Mouse (Mus musculus): ENCODE data around the gene Spaca7.
"Not testable (repeated sequence)": the region's sequence is repeated elsewhere in the genome, so short reads cannot be mapped to it uniquely, and the experiment has no call there.

The Spaca7 gene

DNA sequence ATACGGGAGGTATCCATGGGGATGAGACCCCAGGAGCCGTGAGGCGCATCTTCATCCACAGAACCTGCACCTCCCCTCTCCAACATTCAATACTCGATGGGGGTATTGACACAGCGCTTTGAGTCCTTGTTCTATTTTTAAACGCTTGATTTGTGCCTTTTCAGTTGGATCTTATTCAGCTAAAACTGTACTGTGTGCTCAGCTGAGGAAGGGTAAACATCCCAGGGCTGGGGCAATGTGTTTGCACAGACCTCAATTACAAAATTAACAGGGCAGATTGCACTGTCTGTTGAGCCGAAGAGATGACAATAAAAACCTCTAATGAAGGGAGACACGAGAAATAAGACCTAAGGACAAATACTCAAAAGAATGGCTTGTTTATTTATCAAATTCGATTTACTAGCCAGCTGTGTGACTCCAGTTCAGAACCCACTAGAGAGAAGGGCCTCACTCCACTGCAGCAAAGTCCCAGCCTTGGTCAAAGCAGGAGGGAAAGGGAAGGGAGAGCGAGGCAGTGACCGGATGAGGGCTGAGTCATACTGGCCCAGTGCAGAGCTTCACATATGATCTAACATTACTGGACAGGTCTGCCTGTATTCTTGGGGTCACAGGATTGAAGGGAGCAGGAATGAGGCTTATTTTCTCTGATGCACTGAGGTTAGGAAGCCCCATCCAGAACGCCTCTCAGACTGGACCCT is 37.1 kb downstream of the Spaca7 start:
- DNase-seq (ENCODE audit: low spot score in 2 of 2): no peak

DNA sequence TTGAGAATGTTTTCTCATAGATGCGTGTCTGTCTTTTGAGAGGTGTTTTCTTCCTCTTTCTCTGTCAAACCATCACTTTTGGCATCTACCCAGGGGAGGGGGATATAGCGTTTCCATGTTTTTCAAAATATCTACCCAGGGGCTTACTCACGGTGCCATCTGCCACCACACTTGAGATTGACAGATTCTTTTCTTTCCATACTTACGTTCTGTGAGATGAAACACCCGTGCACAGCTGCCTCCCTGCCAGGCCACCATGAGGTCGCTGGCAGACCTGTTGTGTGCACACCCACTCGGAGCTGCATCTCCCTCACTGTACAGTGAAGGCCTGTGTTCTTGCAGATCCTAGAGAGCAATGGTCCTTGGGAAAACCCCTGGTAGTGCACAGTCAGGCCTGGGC is 40.4 kb downstream of the Spaca7 start:
- DNase-seq (ENCODE audit: low spot score in 2 of 2): no peak

DNA sequence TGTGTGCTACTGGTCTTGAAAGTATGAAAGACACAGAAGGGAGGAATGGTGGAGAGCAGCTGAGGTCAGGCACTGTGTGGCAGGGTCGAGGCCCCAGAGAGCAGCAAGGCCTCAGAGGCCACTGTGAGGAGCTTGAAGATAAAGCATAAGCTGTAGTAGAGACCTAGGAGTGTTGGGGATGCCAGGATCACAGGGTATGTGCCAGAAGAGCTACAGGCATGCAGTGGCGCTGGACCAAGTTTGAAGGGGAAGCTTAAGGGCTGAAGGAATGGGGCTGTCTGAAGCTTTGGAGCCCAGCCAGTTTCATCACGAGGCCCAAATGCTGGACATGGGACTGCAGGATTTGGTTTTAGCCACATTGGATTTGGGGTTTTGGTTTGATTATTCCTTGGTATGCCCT is 44.5 kb downstream of the Spaca7 start:
- not testable (repeated sequence) for DNase-seq (ENCODE audit: low spot score in 2 of 2)

DNA sequence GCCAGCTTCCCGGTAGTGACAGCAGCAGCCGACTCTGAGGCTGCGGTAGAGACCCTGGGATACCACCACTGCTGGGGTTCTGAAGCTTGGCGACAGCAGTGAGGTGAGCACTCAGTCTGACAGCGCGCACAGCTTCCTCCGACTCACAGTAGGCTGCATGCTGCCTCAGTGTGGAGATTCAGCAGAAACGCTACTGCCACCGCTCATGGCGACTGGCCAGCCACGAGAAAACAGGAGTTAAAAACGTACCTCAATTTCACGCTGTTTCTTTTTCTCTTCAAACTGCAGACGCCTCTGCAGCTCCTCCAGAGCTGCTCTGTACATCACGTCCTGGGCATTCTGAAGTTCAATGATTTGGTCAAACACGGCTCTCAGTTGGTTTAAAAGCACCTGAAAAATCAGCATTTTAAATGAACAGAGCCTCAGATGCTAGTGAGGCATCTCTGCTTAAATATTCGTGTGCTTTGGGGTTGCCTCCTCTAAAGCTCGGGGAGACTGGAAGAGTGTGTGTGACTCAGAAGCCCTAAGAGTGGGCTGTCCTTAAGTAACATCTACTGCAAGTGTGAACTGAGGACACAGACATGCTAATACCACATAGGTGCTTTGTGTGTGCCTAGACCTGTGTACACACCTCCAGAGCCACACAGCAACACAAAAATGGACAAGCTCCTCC is 48.9 kb downstream of the Spaca7 start:
- DNase-seq (ENCODE audit: low spot score in 2 of 2): peak; percentile 16 to 31

DNA sequence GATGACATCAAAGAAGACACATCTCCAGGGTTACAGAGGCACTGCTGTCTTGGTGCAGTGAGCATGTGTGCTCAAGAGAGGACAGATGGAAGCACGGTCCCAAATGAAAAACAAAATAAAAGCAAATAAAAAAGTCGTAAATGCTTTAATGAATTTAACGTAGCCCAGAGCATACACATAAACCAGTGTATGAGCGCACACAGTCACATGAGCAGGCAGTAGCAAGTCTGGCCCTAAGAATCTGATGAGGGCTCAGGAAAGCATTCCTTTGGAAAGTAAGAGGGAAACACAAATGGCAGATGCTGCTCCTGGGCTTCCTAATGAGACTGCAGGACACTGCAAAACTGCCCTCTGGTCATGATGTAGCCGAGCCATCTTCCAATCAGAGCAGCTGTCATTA is 53.1 kb downstream of the Spaca7 start:
- DNase-seq (ENCODE audit: low spot score in 2 of 2): no peak

DNA sequence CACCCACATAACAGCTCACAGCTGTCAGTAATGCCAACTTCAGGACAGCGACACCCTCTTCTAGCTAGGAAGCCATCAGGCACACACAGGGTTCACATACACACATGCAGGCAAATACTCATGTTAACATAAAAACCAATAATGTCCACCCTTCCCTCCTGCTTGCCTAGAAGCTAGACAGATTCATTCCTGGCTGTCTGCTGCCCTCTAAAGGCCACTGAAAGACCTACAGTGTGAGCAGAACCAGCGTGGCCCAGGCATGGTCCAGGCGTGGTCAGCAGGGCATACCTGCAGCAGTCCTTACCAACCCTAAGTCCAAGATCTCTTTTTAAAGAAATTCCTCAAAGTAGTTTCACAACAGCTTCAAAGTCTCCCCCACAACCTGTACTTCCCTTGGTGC is 56.2 kb downstream of the Spaca7 start:
- DNase-seq (ENCODE audit: low spot score in 2 of 2): peak; percentile 23 to 34

DNA sequence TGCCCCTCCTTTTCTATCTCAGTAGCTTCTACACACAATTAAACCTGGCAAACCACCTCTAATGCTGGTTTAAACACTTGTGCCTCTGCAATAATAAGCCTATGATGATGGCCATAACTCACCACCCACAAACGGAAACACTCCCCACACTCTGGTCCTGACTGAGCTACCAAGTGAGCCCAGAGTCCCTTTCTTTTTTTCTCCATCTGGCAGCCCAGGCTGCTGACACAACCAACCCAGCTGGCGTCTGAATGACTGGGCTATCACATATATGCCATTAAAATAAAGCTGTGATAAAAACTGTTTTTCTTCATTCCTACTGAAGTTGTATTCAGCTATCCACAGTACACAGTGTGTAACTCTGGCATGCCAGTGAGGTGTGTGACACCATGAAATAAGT is 62.5 kb downstream of the Spaca7 start:
- DNase-seq (ENCODE audit: low spot score in 2 of 2): no peak

DNA sequence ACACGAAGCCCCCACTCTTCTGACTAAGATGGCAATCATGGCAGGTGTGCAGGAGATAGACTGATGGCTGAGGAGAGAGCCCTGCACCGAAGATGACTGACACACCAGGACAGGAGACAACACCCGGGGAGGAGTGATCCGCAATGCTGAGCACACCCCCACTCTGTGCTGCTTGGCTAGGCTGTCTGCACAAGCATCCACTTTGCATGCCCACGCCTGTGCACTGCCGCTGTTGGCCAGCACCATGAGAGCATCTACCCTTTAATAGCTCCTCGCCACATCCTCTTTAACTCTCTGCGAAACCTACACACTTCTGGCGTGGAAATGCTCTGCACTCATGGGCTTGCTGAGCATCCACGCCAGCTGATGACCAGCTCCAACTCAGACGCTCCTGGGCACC is 65.6 kb downstream of the Spaca7 start:
- DNase-seq (ENCODE audit: low spot score in 2 of 2): no peak

DNA sequence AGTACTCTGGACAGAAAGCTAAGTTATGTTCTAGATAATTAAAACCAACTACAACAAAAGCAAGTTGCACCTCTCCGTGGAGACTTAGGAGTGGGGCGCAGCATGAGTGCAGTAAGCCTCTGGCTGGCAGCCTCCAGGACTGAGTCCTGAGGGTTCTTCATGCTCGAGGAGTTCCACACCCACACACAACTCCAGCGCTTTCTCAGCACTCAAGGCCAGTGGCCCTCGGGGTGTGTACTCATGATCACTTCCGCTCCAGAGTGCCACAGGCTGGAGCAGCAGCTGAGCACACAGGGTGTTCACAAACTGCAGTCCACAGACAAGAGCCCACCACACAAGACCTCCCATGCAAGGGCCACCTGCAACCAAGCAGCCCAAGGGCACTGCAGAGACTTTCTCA is 68.7 kb downstream of the Spaca7 start:
- no peak for DNase-seq (ENCODE audit: low spot score in 2 of 2)

DNA sequence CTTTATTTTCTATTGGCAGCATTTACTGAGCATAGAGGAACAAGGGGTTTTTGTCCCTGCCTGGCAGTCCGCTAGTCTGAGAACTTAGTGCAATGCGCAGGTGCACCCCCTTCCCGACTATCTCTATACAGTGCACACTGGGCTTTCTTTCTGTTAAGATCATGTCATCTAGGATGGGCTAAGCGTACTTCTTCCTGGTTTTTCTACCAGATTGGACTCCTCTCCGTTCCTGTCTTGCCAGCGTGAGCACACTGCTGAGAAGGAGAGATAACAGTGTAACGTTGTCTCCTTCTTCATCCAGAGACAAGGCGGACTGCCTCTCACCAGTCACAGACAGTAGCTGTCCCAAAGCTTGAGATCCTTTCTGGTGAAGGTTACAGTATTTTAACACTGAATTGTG is 71.5 kb downstream of the Spaca7 start:
- DNase-seq (ENCODE audit: low spot score in 2 of 2): no peak

DNA sequence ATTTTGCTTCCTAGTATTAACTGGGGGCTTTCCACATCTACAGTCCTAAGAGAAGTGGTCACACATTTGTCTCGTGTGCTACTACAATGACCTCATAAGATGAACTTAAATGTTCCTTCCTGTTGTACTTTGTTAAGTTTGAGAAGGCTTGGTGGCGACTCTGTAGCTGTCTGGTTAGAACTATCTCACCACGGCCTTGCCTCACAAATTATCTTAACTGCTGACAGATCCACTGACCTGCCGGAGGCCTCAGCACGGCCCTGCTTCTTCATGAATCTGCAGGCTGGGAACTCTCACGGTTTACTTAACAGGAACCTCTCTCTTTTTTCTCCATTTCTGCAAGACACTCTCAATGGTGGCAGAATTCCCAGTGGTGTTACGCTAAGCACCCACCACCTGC is 72.1 kb downstream of the Spaca7 start:
- DNase-seq (ENCODE audit: low spot score in 2 of 2): no peak

DNA sequence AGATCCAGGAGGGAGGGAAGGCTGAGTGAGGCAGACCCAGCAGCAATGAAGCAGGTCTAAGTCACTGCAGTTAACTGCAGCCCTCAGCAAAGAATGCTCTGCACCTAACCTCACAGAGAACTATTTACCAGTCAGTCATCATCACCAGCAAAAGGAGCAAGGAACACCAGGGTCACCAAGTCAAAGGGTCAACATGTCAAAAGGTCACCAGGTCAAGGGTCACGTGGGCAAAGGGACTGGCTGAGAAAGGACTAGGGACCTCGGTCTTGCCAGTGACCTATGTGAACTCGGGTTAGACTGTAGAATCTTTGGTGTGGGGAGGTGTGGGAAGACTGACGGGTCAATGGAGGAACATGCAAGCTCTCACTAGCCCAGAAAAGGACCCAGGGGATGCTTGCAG is 73.7 kb downstream of the Spaca7 start:
- no peak for DNase-seq (ENCODE audit: low spot score in 2 of 2)

DNA sequence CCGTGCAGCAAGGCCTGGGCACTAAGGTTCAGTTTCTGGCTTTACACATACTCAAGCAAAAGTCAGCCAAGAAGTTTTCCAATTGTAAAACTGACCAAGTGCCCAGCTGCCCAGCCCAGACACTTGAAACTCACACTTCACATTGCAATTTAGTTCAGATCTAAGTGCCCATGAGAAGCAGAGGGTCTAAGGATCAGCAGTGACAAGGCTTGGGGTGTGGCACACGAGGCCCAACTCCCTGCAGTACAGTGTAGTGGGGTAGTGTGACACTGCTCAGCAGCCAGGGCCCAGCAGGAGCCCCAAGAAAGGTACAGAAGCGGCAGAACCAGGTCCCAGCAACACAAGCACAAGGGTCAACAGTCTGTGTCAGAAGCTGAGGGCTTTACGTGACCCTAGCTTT is 76.1 kb downstream of the Spaca7 start:
- DNase-seq (ENCODE audit: low spot score in 2 of 2): no peak

Measured in frontal cortex, postnatal 25 days (tissue).